Mouse (Mus musculus) bone marrow, adult 2 months (tissue): ENCODE measurements around the gene Lrr1.

ENCODE experiments used
- CTCF ChIP-seq: fragments of 200-500 bp; IDR thresholded peaks from 2 replicates; pipeline ENCODE4 v1.5.1; 2011; ENCODE audit warnings: low read length, control low read depth; ENCODE audit not compliant: control insufficient read depth, insufficient read depth
- POLR2A ChIP-seq: fragments of 200-500 bp; IDR thresholded peaks from 2 replicates; pipeline ENCODE4 v1.6.1; 2011; ENCODE audit warnings: low read depth, mild to moderate bottlenecking, control low read depth, low read length, borderline replicate concordance; ENCODE audit not compliant: control insufficient read depth

GRCm38 (mm10) chr12:69168461-69169106, at the start of gene Lrr1:
- TF ChIP-seq POLR2A, result peak; percentile 83; the same call in 1 of the 2 replicates
- TF ChIP-seq CTCF, result 0 out of 2 replicates have a peak, but pooled peaks have one; percentile 0
